30 mouse cellular contexts compared by ENCODE assay signal in genomic region chr1:81886940-81887531, GRCm38 (mm10).
A peak's percentile ranks its signal among the peaks of the same experiment; 100 is the strongest.
DNase-seq lines count a peak whose midpoint lies in the region; ATAC-seq and TF ChIP-seq lines count a peak whose summit lies in the region.
"Had no signal": no experiment of that assay in that cellular context is flagged by ENCODE, and none has a peak within 500 bp of the region (broad histone marks: within the 10 kb centered on the region; RNA-seq: fewer than 3 reads in every experiment).

No protein-coding gene starts in this region.

- no peaks in the 10 kb centered on the region for H3K36me3 ChIP-seq in heart, embryonic 16.5 days (ENCODE audit: control insufficient read depth, insufficient read depth)
- no peaks in the 10 kb centered on the region for H3K36me3 ChIP-seq in lung, embryonic 14.5 days (ENCODE audit: insufficient read depth)
- H3K36me3 ChIP-seq in liver, embryonic 11.5 days (ENCODE audit: control insufficient read depth, insufficient read depth, low read length) = no peaks in the 10 kb centered on the region
- H3K36me3 ChIP-seq: heart, embryonic 15.5 days; hindbrain, embryonic 12.5 days; limb, embryonic 13.5 days; liver, embryonic 13.5 days; midbrain, embryonic 13.5 days had no signal

- intact Hi-C loops in heart, postnatal 10 days (cut with DNase I) = no loop called here

- WGBS in heart, embryonic 16.5 days = 55% methylated on average over 1 of the region's 1 CpGs
- WGBS in lung, embryonic 14.5 days = 26% methylated on average over 1 of the region's 1 CpGs
- 69% methylated on average over 1 of the region's 1 CpGs for WGBS in liver, embryonic 11.5 days

- H3K4me3 ChIP-seq in heart, embryonic 16.5 days (ENCODE audit: low read length) = no peak overlapping the region
- H3K4me3 ChIP-seq in lung, embryonic 14.5 days (ENCODE audit: low read depth, low read length) = no peak overlapping the region
- no peak overlapping the region for H3K4me3 ChIP-seq in liver, embryonic 11.5 days (ENCODE audit: low read depth, low read length)
- H3K4me3 ChIP-seq: forebrain, embryonic 13.5 days; heart, embryonic 15.5 days; hindbrain, embryonic 12.5 days; left cerebral cortex, adult 2 months; limb, embryonic 13.5 days; liver, embryonic 13.5 days; midbrain, embryonic 13.5 days had no signal

- no peaks in the 10 kb centered on the region for H3K9me3 ChIP-seq in heart, embryonic 16.5 days (replicated peaks; ENCODE audit: control insufficient read depth, low read length)
- H3K9me3 ChIP-seq in lung, embryonic 14.5 days (ENCODE audit: low read depth, low read length) = no peaks in the 10 kb centered on the region
- no peaks in the 10 kb centered on the region for H3K9me3 ChIP-seq in liver, embryonic 11.5 days (ENCODE audit: control insufficient read depth, low read length)
- H3K9me3 ChIP-seq: forebrain, embryonic 13.5 days; heart, embryonic 15.5 days; hindbrain, embryonic 12.5 days; limb, embryonic 13.5 days; liver, embryonic 13.5 days; midbrain, embryonic 13.5 days had no signal

- H3K27me3 ChIP-seq in heart, embryonic 16.5 days (ENCODE audit: control insufficient read depth, insufficient read depth, low read length) = no peaks in the 10 kb centered on the region
- no peaks in the 10 kb centered on the region for H3K27me3 ChIP-seq in lung, embryonic 14.5 days (ENCODE audit: insufficient read depth, low read length)
- H3K27me3 ChIP-seq in liver, embryonic 11.5 days (replicated peaks; ENCODE audit: control insufficient read depth, insufficient read depth, low read length) = no peaks in the 10 kb centered on the region
- H3K27me3 ChIP-seq: forebrain, embryonic 13.5 days; heart, embryonic 15.5 days; hindbrain, embryonic 12.5 days; limb, embryonic 13.5 days; liver, embryonic 13.5 days; midbrain, embryonic 13.5 days had no signal

- DNase-seq in heart, adult 8-10 months (ENCODE audit: low spot score) = no peak
- DNase-seq in lung, embryonic 14.5 days = peak; percentile 81
- DNase-seq in lung, postnatal 4 days = no peak
- peak; percentile 45 to 62 for DNase-seq in heart, postnatal 10 days
- DNase-seq in heart, postnatal 4 days = peak; percentile 19
- DNase-seq in liver, embryonic 11.5 days (ENCODE audit: low spot score) = no peak
- DNase-seq: adrenal gland, adult 2 months; adrenal gland, postnatal 36 days; B cell, adult 2 months; cerebellum, adult 2 months; cerebellum, postnatal 14 days; gastrocnemius, postnatal 10 days; kidney, adult 8-10 months; kidney, postnatal 4 days; liver, embryonic 13.5 days; lung, adult 18-20 months; right cerebral cortex, postnatal 14 days; thymus, adult 18-20 months; thymus, postnatal 36 days had no signal

- no peak overlapping the region for H3K27ac ChIP-seq in heart, embryonic 16.5 days (ENCODE audit: low read length)
- no peak overlapping the region for H3K27ac ChIP-seq in lung, embryonic 14.5 days (ENCODE audit: low read depth)
- no peak overlapping the region for H3K27ac ChIP-seq in liver, embryonic 11.5 days (ENCODE audit: low read depth, low read length)
- H3K27ac ChIP-seq: forebrain, embryonic 13.5 days; heart, embryonic 15.5 days; hindbrain, embryonic 12.5 days; hindbrain, postnatal 0 days; kidney, postnatal 0 days; left cerebral cortex, adult 2 months; limb, embryonic 13.5 days; liver, embryonic 13.5 days; macrophage; midbrain, embryonic 13.5 days had no signal

- no peak for TF ChIP-seq CTCF in lung, embryonic 14.5 days (IDR thresholded peaks at IDR 0.05; ENCODE audit: low read depth)

- H3K9ac ChIP-seq in heart, embryonic 16.5 days (ENCODE audit: low read length) = no peak overlapping the region
- H3K9ac ChIP-seq in lung, embryonic 14.5 days = no peak overlapping the region
- H3K9ac ChIP-seq in liver, embryonic 11.5 days (ENCODE audit: low read depth, low read length) = no peak overlapping the region
- H3K9ac ChIP-seq: forebrain, embryonic 13.5 days; heart, embryonic 15.5 days; hindbrain, embryonic 12.5 days; limb, embryonic 13.5 days; liver, embryonic 13.5 days; midbrain, embryonic 13.5 days had no signal

- no peaks in the 10 kb centered on the region for H3K4me1 ChIP-seq in heart, embryonic 16.5 days (ENCODE audit: control insufficient read depth, insufficient read depth, low read length)
- no peaks in the 10 kb centered on the region for H3K4me1 ChIP-seq in lung, embryonic 14.5 days (ENCODE audit: insufficient read depth)
- no peaks in the 10 kb centered on the region for H3K4me1 ChIP-seq in liver, embryonic 11.5 days (replicated peaks; ENCODE audit: control insufficient read depth, insufficient read depth, low read length)
- H3K4me1 ChIP-seq: forebrain, embryonic 13.5 days; heart, embryonic 15.5 days; hindbrain, embryonic 12.5 days; limb, embryonic 13.5 days; liver, embryonic 13.5 days; midbrain, embryonic 13.5 days had no signal

- peak; percentile 23; the same call in 1 of the 2 replicates for ATAC-seq in heart, embryonic 16.5 days (replicated peaks; ENCODE audit: extremely low read depth, insufficient read depth, low FRiP score)
- ATAC-seq in lung, embryonic 14.5 days (ENCODE audit: insufficient read depth) = peak; percentile 97
- ATAC-seq in liver, embryonic 11.5 days (replicated peaks; ENCODE audit: low FRiP score) = no peak
- ATAC-seq: forebrain, embryonic 13.5 days; hindbrain, postnatal 0 days; intestine, embryonic 16.5 days; midbrain, embryonic 13.5 days had no signal

- H3K4me2 ChIP-seq in heart, embryonic 16.5 days (ENCODE audit: low read depth, low read length) = no peak overlapping the region
- no peak overlapping the region for H3K4me2 ChIP-seq in lung, embryonic 14.5 days
- no peak overlapping the region for H3K4me2 ChIP-seq in liver, embryonic 11.5 days
- H3K4me2 ChIP-seq: forebrain, embryonic 13.5 days; heart, embryonic 15.5 days; hindbrain, embryonic 12.5 days; limb, embryonic 13.5 days; liver, embryonic 13.5 days; midbrain, embryonic 13.5 days had no signal

Comparison
In these comparisons a context has a peak if more than half of its experiments do, and no peak if none do; other contexts are left out.
1. DNase-seq: peak in lung, embryonic 14.5 days (single experiment), heart, postnatal 10 days (2 of 2) and heart, postnatal 4 days (single experiment); none in heart, adult 8-10 months (single experiment), lung, postnatal 4 days (0 of 2) and liver, embryonic 11.5 days (single experiment).